Mouse (Mus musculus) retina, postnatal 1 day (tissue): Measurements from ENCODE around the gene Gm20388.

Experiments used
- DNase-seq: peaks from one replicate; pipeline ENCODE4 v3.0.0-alpha.2; 2012

Gene Gm20388

DNA sequence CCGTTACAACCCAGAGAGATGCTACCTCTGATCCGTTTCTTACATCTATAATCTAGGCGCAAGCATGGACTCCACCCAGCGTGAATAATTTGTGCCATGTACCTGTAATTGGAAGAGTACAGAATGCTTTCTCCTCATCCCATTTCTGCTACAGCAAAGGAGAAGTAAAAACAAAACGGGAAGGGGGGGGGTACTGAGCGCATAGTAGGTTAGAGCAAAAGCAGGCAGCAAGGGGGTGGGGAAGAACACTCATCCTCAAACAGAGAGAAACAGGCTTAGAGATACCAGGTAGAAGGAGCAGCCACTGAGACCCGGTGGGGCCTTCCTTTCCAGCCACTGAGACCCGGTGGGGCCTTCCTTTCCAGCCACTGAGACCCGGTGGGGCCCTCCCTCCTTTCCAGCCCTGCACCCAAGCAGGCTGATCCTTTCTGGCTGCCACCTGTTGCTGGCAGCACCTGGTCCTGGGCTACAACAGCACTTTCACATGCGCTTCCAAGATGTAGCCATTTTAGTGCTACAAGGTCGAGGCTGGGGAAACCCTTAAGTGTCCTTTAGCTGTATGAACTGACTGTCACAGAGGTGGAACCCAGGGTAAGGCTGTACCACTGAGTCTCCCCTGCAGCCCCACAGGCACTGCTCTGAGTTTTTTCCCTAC is 4451.3 kb downstream of the Gm20388 start:
- DNase-seq = no peak

GRCm38 (mm10) chr8:124362589-124362988 is 4451.9 kb downstream of the Gm20388 start:
- DNase-seq = no peak

GRCm38 (mm10) chr8:124363337-124363736 is 4452.7 kb downstream of the Gm20388 start:
- DNase-seq = no peak

DNA sequence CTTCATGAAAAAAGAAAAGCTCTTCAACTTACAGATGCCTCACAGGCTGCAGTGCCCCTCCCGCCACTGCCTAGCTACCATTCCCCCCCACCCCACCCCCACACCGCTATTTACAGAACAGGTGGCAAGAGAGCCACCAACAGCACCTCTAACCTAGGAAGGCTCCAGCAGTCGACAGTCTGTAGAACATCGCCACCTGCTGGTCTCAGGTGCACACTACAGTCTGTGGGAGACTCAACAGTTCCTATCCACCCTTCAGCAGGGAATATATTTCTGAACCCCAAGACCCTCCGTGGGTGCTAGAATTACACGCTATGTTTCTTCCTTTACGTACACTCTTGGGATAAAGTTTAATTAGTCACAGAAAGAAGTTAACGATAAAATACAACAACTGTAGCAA is 4457.6 kb downstream of the Gm20388 start:
- peak; percentile 84 for DNase-seq

- DNase-seq = peak; percentile 32
Measured at GRCm38 (mm10) chr8:124370422-124371183, 4460.0 kb downstream of the Gm20388 start.

- no peak for DNase-seq
Measured at GRCm38 (mm10) chr8:124371410-124372123, 4460.9 kb downstream of the Gm20388 start.

DNA sequence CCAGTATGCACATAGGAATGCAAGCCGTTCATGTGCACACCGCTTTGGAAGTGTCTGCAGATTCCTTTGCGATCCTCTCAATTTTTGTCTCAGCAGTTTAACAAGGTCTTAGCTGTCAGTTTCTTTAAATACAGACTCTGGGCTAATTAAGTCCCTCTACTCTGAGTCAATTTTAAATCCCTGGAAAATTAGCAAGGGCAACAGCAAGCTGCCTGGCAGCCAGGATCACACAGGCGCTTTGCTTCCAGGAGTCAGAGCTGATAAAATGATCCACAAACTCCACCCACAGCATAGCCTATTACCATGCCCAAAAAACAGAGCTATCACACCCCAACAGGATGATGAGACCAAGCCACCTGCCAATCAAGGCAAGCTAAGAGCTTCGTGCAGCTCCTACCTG is 4463.1 kb downstream of the Gm20388 start:
- DNase-seq = no peak

GRCm38 (mm10) chr8:124375168-124375567 is 4464.5 kb downstream of the Gm20388 start:
- no peak for DNase-seq

DNA sequence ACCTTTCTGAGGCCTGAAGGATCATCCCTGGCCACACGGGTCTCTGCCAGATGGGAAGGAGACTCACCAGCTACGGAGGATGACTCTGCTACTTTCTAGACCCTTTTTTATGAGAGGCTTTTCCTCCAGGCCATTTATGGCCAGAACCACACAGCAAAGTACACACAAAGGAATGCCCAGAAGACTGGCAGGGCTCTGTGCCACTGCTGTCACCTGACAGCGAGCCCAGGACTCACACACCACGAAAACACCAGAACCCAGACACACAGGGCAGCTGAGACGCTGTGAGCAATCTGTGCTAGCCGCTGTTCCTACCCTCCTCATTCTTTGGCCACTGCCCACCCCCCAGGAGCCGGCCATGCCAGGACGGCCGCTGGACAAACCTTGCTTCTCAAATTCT is 4465.1 kb downstream of the Gm20388 start:
- DNase-seq = no peak

GRCm38 (mm10) chr8:124376406-124376805 is 4465.8 kb downstream of the Gm20388 start:
- DNase-seq = no peak

DNA sequence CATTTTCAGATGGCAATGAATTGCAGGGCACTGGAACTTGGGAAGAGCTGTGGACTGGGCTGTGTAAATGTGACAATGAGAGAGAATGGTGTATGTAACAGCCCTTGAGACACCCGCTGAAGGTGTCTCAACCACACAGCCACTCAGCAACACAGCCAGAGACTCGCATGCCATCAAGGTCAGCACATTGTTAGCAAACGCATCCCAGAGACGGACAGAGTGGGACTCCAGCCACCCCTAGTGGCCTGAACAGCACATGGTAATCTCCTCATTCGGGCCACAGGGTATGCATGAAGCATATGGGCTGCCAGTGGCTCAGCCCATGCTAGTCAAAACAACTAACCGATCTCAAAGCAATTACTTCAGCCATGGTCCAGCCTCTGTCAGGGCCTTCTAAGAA is 4468.6 kb downstream of the Gm20388 start:
- no peak for DNase-seq

DNA sequence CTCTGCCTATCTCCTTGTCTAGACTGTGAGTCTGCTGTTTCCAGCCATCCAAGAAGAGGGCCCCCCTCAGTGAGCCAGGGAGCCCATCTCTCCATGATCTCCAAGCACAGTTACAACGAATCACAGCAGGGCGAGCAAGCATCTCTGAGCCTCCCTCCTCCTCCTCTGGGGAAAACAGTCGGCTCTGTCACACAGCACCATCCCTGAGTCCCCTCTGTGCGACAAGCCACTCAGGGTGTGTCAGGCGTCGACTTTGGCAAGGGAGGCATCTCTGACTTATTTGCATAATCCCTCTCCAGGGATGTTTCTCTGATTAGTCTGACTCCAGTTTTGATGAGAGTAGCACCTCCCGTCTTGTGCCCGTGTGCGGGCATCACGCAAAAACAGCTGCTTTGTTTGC is 4471.6 kb downstream of the Gm20388 start:
- no peak for DNase-seq

DNA sequence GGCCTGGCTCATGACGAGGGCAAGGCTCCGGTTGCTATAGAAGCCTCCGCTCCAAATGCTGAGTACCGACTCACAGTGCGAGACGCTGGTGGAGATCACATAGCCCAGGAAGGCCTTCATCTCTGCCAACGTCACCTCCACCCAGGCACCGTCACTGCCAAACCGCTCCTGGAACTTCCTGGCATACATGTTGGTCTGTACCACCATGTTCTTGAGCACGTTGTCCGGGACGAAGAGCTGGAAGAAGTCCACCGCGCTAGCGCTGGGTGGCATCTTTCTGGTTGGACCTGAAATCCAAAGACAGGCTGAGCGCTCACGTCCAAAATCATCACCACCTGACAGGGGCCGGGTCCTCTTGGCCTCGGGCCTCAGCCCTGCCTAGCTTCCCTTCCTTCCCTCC is 4473.7 kb downstream of the Gm20388 start:
- DNase-seq = no peak

- peak; percentile 40 for DNase-seq
Measured at GRCm38 (mm10) chr8:124386225-124386899, 4475.7 kb downstream of the Gm20388 start.

DNA sequence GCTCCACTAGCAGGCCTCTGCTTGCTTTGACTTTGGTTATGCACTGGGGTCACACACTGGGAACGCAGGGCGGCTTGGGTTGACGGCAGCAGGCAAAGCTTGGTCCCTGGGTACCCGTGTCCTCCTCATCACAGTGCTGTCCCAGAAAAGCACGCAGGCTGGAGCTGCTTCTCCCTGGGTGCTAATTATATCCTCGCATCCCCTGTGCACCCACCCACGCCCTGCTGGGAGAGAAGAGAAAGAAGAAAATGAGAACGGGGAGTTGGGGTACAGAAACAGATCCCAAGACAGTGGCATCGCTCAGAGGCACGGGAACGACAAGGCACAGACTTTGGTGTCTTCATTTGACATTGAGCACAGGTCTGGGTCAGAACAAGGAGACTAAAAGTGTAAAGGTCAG is 4478.9 kb downstream of the Gm20388 start:
- DNase-seq = no peak

GRCm38 (mm10) chr8:124391191-124391590 is 4480.6 kb downstream of the Gm20388 start:
- peak; percentile 34 for DNase-seq

GRCm38 (mm10) chr8:124392271-124393012 is 4481.8 kb downstream of the Gm20388 start:
- no peak for DNase-seq

- DNase-seq = no peak
Measured at GRCm38 (mm10) chr8:124393013-124393412, 4482.4 kb downstream of the Gm20388 start.

DNA sequence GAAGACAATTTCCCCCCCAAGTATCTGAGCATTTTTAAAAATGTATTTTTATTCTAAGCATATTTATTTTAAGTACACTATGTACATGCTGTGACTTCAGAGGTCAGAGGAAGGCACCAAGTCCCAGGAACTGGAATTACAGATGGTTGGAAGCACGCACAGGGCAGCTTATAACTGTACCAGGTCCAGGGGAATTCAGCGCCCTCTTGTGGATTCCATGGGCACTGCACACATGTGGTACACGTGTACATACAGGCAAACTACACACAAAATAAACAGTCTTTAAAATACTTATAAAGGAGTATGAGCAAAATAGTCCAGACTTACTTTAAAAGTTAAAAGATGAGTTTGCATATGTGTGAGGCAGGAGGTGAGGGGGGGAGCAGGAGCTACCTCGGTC is 4483.3 kb downstream of the Gm20388 start:
- DNase-seq = peak; percentile 19

DNA sequence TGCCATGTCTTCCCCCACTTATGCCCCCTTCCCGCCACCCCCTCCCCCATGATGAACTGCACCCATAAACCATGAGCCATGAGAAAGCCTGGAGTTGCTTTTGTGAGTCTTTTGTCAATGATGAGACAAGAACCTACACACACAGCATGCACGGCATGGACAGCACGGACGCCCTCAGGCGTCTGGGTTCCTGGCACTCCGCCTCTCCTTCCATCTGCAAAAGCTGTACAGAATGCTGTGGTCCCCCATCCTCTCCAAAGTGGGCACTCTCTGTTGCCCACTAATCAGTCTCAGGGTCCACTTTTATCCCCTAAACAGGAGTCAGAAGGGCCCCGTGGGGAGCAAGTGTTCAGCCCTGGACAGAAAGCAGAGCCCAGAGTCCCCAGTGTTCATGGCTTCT is 4484.3 kb downstream of the Gm20388 start:
- no peak for DNase-seq
